Mouse (Mus musculus) megakaryocyte, embryonic 14.5 days (primary cell): ENCODE results near the gene Pkd1l2.

Experiments
- FLI1 ChIP-seq: IDR thresholded peaks from 2 replicates; pipeline ENCODE4 v1.6.1; 2012; ENCODE audit warnings: low read length, inconsistent platforms, mixed read lengths
- GATA1 ChIP-seq: IDR thresholded peaks from 3 replicates; pipeline ENCODE4 v1.6.1; 2012; ENCODE audit warnings: mixed read lengths, low read length, inconsistent platforms, borderline replicate concordance

DNA sequence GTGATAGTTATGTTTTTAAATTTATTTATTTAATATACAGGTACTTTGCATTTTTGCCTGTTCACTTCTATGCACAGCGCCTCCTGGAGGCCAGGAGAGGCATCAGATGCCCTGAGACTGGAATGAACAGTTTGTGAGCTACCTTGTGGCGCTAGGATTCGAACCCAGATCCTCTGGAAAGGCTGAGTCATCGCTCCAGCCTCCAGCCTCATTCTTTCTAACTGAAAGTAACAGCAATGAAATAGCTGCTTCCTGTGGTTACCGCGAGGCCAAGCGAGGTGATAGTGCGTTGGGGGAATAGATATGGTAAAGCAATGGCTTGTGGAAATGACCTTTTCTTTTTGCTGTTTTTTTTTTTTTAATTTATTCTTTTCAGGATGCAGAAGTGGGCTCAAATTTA, 44.8 kb upstream of the Pkd1l2 start:
- TF ChIP-seq GATA1 (no peak), FLI1 (no peak)
